Mouse (Mus musculus) thymus, postnatal 14 days (tissue): Measurements from ENCODE around the gene Hdac4.
A peak's percentile ranks its signal among the peaks of the same experiment; 100 is the strongest.

Source experiments
- DNase-seq: peaks from one replicate; pipeline ENCODE4 v3.0.0; 2021

Gene Hdac4

GRCm38 (mm10) chr1:92178021-92178895 lies 17.2 kb downstream of the Hdac4 start:
- peak; percentile 74 for DNase-seq

- DNase-seq, result peak; percentile 20
Observed at GRCm38 (mm10) chr1:92177599-92177998, 17.9 kb downstream of the Hdac4 start.

- no peak for DNase-seq
Observed at GRCm38 (mm10) chr1:92177196-92177595, 18.3 kb downstream of the Hdac4 start.

GRCm38 (mm10) chr1:92175266-92175665 lies 20.2 kb downstream of the Hdac4 start:
- DNase-seq, result no peak

- DNase-seq, result no peak
Observed at GRCm38 (mm10) chr1:92174898-92175255, 20.6 kb downstream of the Hdac4 start.

- DNase-seq, result no peak
Observed at GRCm38 (mm10) chr1:92174251-92174897, 21.1 kb downstream of the Hdac4 start.

- DNase-seq, result no peak
Observed at GRCm38 (mm10) chr1:92170616-92171235, 24.8 kb downstream of the Hdac4 start.

GRCm38 (mm10) chr1:92169776-92170055 lies 25.8 kb downstream of the Hdac4 start:
- no peak for DNase-seq

- DNase-seq, result no peak
Observed at GRCm38 (mm10) chr1:92168900-92169775, 26.4 kb downstream of the Hdac4 start.

GRCm38 (mm10) chr1:92163932-92164331 lies 31.6 kb downstream of the Hdac4 start:
- no peak for DNase-seq

GRCm38 (mm10) chr1:92159804-92160203 lies 35.7 kb downstream of the Hdac4 start:
- DNase-seq, result no peak

- DNase-seq, result no peak
Observed at GRCm38 (mm10) chr1:92150201-92150600, 45.3 kb downstream of the Hdac4 start.

- DNase-seq, result no peak
Observed at GRCm38 (mm10) chr1:92148527-92148926, 47.0 kb downstream of the Hdac4 start.

- DNase-seq, result no peak
Observed at GRCm38 (mm10) chr1:92144868-92145534, 50.5 kb downstream of the Hdac4 start.

- no peak for DNase-seq
Observed at GRCm38 (mm10) chr1:92143331-92143895, 52.1 kb downstream of the Hdac4 start.

GRCm38 (mm10) chr1:92142793-92143192 lies 52.7 kb downstream of the Hdac4 start:
- no peak for DNase-seq

GRCm38 (mm10) chr1:92139001-92139400 lies 56.5 kb downstream of the Hdac4 start:
- no peak for DNase-seq

- no peak for DNase-seq
Observed at GRCm38 (mm10) chr1:92137136-92137848, 58.2 kb downstream of the Hdac4 start.

GRCm38 (mm10) chr1:92136362-92136761 lies 59.1 kb downstream of the Hdac4 start:
- DNase-seq, result no peak

GRCm38 (mm10) chr1:92132181-92132580 lies 63.3 kb downstream of the Hdac4 start:
- DNase-seq, result no peak

- peak; percentile 40 for DNase-seq
Observed at GRCm38 (mm10) chr1:92130470-92131100, 64.9 kb downstream of the Hdac4 start.
